Mouse (Mus musculus) midbrain, embryonic 11.5 days (tissue): ENCODE results near the gene Fzd7. TPM values are rescaled to one million over a fixed set of nuclear protein-coding genes. Genes with fewer than 3 reads are reported as not detected.

Source experiments
- ATAC-seq: fragments of 200-750 bp; cut with Nextera tagmentation; 2 replicates; pipeline ENCODE4 v1.8.0; 2017; ENCODE audit warnings: moderate TSS enrichment, moderate library complexity; ENCODE audit not compliant: low FRiP score
- DNase-seq: peaks from one replicate; pipeline ENCODE4 v3.0.0; 2015; ENCODE audit warnings: low spot score; ENCODE audit errors: missing footprints
- H3K27ac ChIP-seq: fragments of 300-500 bp; sonication (generic); 2 replicates; pipeline ENCODE4 v1.5.1; 2014; ENCODE audit warnings: low read depth, low read length
- H3K27me3 ChIP-seq: fragments of 300-500 bp; sonication (generic); 2 replicates; pipeline ENCODE4 v1.6.1; 2014; ENCODE audit warnings: mild to moderate bottlenecking, low read length, moderate library complexity, mixed read lengths; ENCODE audit not compliant: control insufficient read depth, insufficient read depth
- H3K36me3 ChIP-seq: fragments of 300-500 bp; sonication (generic); 2 replicates; pipeline ENCODE4 v1.6.1; 2014; ENCODE audit warnings: mild to moderate bottlenecking, low read length, moderate library complexity, mixed read lengths; ENCODE audit not compliant: control insufficient read depth, insufficient read depth
- H3K4me1 ChIP-seq: fragments of 300-500 bp; sonication (generic); 2 replicates; pipeline ENCODE4 v1.6.1; 2014; ENCODE audit warnings: low read length; ENCODE audit not compliant: control insufficient read depth, insufficient read depth
- H3K4me2 ChIP-seq: fragments of 300-500 bp; sonication (generic); 2 replicates; pipeline ENCODE4 v1.6.1; 2014; ENCODE audit warnings: mild to moderate bottlenecking, moderate library complexity
- H3K4me3 ChIP-seq: fragments of 300-500 bp; sonication (generic); 2 replicates; pipeline ENCODE4 v1.5.1; 2014; ENCODE audit warnings: low read depth, low read length
- H3K9ac ChIP-seq: fragments of 300-500 bp; sonication (generic); 2 replicates; pipeline ENCODE4 v1.6.1; 2014; ENCODE audit warnings: low read length
- H3K9me3 ChIP-seq: fragments of 300-500 bp; sonication (generic); 2 replicates; pipeline ENCODE4 v1.6.1; 2016; ENCODE audit warnings: low read length; ENCODE audit not compliant: control insufficient read depth
- WGBS: fragments of 180-500 bp; shearing (Covaris S2); extraction: QIAGEN DNeasy Blood & Tissue Kit; methylation state at CpG from one replicate; pipeline ENCODE4 v1.1.7; 2014; 5-methylcytosine and 5-hydroxymethylcytosine counted together
- polyA plus RNA-seq: library from polyadenylated mRNA; unstranded; fragments of >200 nt; fragmentation: Nextera tagmentation; extraction: Ambion mirVana; gene quantifications from 2 replicates; pipeline ENCODE4 v1.2.1, GENCODE M21; 2014

Gene Fzd7
- polyA plus RNA-seq, 1 experiment from 2014 or later: 6.3 TPM

DNA sequence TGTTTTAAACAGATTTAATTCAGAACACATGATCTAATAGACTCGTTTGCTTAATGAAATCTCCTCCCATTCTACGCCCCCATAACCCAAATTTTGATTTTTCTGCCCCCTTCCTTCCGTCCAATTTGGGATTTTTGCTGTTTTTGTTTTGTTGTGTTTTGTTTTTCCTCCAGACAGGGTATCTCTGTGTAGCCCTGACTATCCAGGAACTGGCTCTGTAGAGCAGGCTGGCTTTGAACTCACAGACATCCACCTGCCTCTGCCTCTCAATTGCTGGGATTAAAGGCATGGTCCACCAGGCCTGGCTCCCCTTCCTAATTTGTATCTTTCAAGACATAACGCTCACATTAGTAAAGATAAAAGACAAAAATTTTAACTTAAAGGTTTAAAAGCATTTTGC, 3.6 kb downstream of the Fzd7 start:
- no peaks in the 10 kb centered on the region for H3K36me3 ChIP-seq
- no peaks in the 10 kb centered on the region for H3K9me3 ChIP-seq
- WGBS: 27% methylated on average over 4 of the region's 4 CpGs
- DNase-seq (peak; percentile 91), ATAC-seq (no peak)
- peak overlapping the region; percentile 78; the same call in 1 of the 2 replicates for H3K27ac ChIP-seq
- H3K4me2 ChIP-seq: peak overlapping the region; percentile 79
- H3K9ac ChIP-seq: peak overlapping the region; percentile 54
- H3K4me1 ChIP-seq: peaks cover 48% of the 10 kb centered on the region
- H3K27me3 ChIP-seq: peaks cover 3% of the 10 kb centered on the region; the same call in 1 of the 2 replicates
- peak overlapping the region; percentile 54 for H3K4me3 ChIP-seq

DNA sequence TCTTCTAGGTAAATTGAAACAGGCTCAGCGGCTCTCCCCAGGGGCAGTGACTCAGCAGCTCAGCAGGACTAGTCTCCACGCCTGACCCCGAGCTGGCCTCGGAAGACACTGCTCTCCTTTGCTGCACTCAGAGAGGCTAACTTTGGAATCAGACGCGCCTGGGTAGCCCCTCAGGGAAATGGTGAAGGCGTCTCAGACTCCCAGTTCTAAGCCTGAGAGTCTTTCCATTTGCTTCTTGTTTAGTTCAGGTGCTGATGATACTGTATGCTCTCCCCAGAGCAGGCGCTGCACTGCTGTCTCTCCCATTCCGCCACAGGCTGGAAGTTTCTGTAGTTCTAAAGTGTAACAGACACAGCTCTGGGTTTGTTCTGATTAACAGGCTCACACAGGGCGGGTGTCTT, 5.4 kb downstream of the Fzd7 start:
- ATAC-seq (no peak), DNase-seq (peak; percentile 92)
- H3K27me3 ChIP-seq: peaks cover 3% of the 10 kb centered on the region; the same call in 1 of the 2 replicates
- peak overlapping the region; percentile 28; the same call in 1 of the 2 replicates for H3K9ac ChIP-seq
- H3K4me3 ChIP-seq: no peak overlapping the region; the same call in 1 of the 2 replicates
- WGBS: 3% methylated on average over 10 of the region's 10 CpGs
- H3K9me3 ChIP-seq: no peaks in the 10 kb centered on the region
- H3K4me2 ChIP-seq: peak overlapping the region; percentile 28
- no peaks in the 10 kb centered on the region for H3K36me3 ChIP-seq
- H3K4me1 ChIP-seq: peaks cover 45% of the 10 kb centered on the region
- no peak overlapping the region; the same call in 1 of the 2 replicates for H3K27ac ChIP-seq

DNA sequence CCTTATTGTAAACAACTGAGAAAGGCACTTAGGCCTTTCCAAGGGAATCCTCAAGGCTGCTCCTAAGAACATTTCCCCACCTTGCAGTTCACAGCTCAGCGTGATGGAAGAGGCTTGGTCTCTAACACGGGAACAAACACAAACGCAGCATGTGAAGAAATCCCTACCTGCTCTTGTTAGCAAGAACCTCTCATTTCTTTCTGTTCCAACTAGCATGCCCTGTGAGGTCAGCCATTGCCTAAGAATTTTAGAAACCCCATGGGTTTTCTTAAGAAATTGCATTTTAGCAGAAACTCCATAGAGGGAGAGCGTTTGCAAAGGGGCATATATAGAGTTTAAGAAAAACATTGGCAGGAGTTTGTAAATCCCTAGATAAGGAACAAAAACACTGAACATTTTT, 6.3 kb downstream of the Fzd7 start:
- Histone ChIP-seq H3K9ac (no peak overlapping the region), H3K36me3 (no peaks in the 10 kb centered on the region), H3K4me1 (peaks cover 41% of the 10 kb centered on the region), H3K4me2 (no peak overlapping the region), H3K27ac (no peak overlapping the region), H3K9me3 (no peaks in the 10 kb centered on the region), H3K4me3 (no peak overlapping the region), H3K27me3 (peaks cover 3% of the 10 kb centered on the region; the same call in 1 of the 2 replicates)
- WGBS: 47% methylated on average over 4 of the region's 4 CpGs
- DNase-seq (no peak), ATAC-seq (no peak)

DNA sequence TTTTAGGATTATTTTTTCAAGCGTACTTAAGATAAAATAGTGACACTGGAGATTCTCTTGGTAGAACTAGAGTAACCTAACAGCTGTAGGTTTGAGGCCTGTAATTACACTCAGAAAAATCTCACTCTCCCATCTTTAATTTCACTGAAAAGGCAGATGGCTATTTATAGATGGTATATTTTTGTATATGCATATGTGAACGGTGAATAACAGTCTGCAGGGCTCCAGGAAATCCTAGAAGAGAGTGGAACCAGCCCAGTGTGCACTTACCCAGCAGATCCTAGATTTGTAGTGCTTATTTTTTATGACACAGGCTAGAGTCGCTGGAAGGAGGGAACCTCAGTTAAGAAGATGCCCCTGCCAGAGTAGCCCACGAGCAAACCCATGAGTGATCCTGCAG, 6.8 kb downstream of the Fzd7 start:
- no peaks in the 10 kb centered on the region for H3K9me3 ChIP-seq
- ATAC-seq: no peak
- H3K9ac ChIP-seq: no peak overlapping the region
- no peak overlapping the region for H3K4me2 ChIP-seq
- H3K27ac ChIP-seq: no peak overlapping the region
- WGBS: 78% methylated on average over 4 of the region's 4 CpGs
- H3K36me3 ChIP-seq: no peaks in the 10 kb centered on the region
- DNase-seq: no peak
- H3K4me1 ChIP-seq: peaks cover 36% of the 10 kb centered on the region
- H3K27me3 ChIP-seq: peaks cover 2% of the 10 kb centered on the region; the same call in 1 of the 2 replicates
- H3K4me3 ChIP-seq: no peak overlapping the region

DNA sequence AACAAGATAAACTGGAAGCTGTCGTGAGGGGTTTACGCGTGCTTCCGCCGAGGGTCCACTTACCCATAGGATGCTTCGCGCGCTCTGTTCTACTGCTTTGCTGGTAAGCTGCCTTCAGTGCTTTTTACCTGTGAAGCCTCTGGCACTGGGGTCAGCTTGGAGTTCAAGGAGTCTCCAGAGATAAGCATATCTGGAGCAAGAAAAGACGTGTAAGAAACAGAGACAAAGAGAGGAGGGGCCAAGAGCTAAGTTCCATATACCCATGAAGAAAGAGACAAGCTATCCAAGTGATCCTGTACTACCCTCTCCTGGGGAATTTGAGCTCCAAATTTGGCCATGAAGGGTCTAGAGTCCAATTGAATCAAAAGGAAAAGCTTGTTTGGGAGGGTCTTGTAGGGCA, 9.3 kb downstream of the Fzd7 start:
- Histone ChIP-seq H3K9me3 (no peaks in the 10 kb centered on the region), H3K36me3 (no peaks in the 10 kb centered on the region), H3K4me2 (no peak overlapping the region), H3K4me1 (peaks cover 16% of the 10 kb centered on the region), H3K9ac (no peak overlapping the region), H3K4me3 (no peak overlapping the region), H3K27me3 (no peaks in the 10 kb centered on the region), H3K27ac (no peak overlapping the region)
- no peak for DNase-seq
- 85% methylated on average over 9 of the region's 9 CpGs for WGBS
- ATAC-seq: no peak

DNA sequence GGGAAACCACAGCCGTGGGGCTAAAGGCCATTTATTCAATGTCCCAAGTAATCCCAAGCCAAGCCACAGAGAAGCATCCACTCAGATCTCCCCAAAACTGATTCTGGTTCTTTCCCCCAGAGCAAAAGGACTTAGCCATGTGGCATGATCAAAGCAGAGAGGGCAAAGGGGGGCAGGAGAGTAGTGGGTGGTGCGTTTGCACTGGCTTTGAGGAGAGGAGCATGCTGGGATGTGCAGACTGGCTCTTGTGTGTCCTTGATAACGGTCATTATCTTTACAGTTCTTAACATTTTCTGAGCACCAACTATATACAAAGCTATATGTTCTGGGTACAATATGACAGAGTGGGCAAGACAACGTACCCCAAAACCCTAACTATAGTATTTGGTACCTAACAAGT, 10.2 kb downstream of the Fzd7 start:
- no peak for DNase-seq
- 73% methylated on average over 4 of the region's 4 CpGs for WGBS
- H3K36me3 ChIP-seq: no peaks in the 10 kb centered on the region
- no peak overlapping the region for H3K27ac ChIP-seq
- H3K9me3 ChIP-seq: no peaks in the 10 kb centered on the region
- no peak overlapping the region for H3K4me3 ChIP-seq
- H3K4me2 ChIP-seq: no peak overlapping the region
- no peak overlapping the region for H3K9ac ChIP-seq
- no peak for ATAC-seq
- peaks cover 12% of the 10 kb centered on the region for H3K4me1 ChIP-seq
- no peaks in the 10 kb centered on the region for H3K27me3 ChIP-seq

DNA sequence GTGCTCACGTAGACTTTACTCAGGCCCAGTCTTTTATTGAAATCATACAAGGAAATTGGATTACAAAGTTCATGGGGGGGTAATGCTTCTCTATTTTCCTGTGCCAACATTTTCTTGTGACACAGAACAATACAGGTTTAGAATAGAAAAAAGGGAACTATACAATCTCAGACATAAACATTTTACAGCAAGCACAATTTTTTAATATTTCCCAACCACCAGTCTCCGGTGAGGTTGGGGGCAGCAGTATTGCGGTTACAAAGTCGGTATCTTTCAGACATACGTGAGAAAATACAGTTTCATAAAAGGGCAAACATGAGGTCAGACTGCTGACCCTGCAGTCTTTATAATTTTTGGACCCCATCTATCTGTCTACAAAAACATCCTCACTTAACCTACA, 13.7 kb downstream of the Fzd7 start:
- DNase-seq (no peak), ATAC-seq (no peak)
- no peak overlapping the region for H3K4me2 ChIP-seq
- 93% methylated on average over 5 of the region's 5 CpGs for WGBS
- H3K27me3 ChIP-seq: no peaks in the 10 kb centered on the region
- H3K36me3 ChIP-seq: no peaks in the 10 kb centered on the region
- no peaks in the 10 kb centered on the region for H3K4me1 ChIP-seq
- no peak overlapping the region for H3K4me3 ChIP-seq
- no peak overlapping the region for H3K27ac ChIP-seq
- H3K9me3 ChIP-seq: no peaks in the 10 kb centered on the region
- H3K9ac ChIP-seq: no peak overlapping the region

DNA sequence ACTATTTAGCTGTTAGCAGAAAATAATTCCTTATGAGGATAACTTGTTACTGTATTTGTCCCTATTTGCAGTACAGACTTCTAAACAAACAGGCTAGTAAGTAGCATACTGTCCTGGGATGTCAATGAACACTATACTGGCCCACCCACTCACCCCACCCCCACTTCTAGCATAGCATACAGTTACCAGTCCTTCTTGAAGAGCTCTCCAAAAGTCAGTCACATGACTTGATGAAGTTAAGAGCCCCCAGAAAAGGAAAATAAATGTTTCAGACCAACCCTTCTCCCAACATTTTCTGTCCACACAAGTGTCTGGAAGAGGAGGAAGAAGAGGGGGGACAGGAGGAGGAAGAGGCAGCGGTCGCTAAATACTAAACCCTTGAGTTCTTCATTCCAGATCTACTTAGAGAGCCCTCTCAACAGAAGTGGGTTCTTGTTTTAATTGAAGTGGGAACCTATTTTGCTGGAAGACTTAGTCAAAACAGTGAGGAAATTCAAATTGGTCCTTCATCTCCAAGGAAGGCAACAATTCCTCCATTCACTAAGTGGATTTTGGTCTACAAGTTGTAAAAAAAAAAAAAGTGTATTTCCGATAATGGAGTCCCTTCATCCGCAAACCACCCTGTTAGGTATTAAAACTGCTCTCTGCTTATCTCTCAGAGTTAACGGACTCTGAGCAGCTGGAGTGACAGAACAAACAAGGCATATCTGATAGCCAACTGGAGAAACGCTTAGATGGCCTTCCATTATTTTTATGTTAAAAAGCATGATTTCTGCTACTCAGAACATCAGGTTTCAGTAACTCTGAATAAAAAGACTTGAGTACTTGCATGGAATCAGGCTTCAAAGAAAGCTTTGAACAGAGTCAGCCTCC, 15.8 kb downstream of the Fzd7 start:
- Histone ChIP-seq H3K9ac (no peak overlapping the region), H3K4me3 (no peak overlapping the region), H3K27ac (no peak overlapping the region), H3K27me3 (no peaks in the 10 kb centered on the region), H3K4me2 (no peak overlapping the region), H3K9me3 (no peaks in the 10 kb centered on the region), H3K36me3 (no peaks in the 10 kb centered on the region), H3K4me1 (no peaks in the 10 kb centered on the region)
- DNase-seq (no peak), ATAC-seq (no peak)
- 76% methylated on average over 6 of the region's 6 CpGs for WGBS

DNA sequence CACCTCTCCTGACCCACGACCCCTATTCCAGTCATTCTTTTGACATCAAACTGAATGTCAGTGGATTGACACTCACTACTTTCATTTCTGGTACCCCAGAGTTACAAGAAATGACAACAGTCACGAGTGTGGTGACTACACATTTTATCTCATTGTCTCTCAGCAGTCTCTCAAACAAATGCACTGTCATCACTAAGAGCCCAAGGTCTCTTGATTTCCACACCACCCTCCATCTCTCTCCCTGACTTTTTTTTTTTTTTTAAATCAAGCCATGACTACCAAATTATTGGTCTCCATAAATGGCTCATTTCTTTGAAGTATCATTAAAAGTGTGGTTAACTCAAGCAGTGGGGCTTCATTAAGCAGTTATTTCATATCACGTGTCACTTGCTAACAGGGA, 17.1 kb downstream of the Fzd7 start:
- 84% methylated on average over 3 of the region's 3 CpGs for WGBS
- no peaks in the 10 kb centered on the region for H3K9me3 ChIP-seq
- H3K27me3 ChIP-seq: no peaks in the 10 kb centered on the region
- no peaks in the 10 kb centered on the region for H3K36me3 ChIP-seq
- H3K4me1 ChIP-seq: no peaks in the 10 kb centered on the region
- H3K4me3 ChIP-seq: no peak overlapping the region
- no peak overlapping the region for H3K4me2 ChIP-seq
- no peak for ATAC-seq
- H3K27ac ChIP-seq: no peak overlapping the region
- DNase-seq: no peak
- no peak overlapping the region for H3K9ac ChIP-seq
